Mouse (Mus musculus) embryo, embryonic 10 days (tissue): ENCODE measurements around the gene Hspa5.
"Not testable (repeated sequence)": the region's sequence is repeated elsewhere in the genome, so short reads cannot be mapped to it uniquely, and the experiment has no call there.

ENCODE experiments used
- DNase-seq: peaks from one replicate; pipeline ENCODE4 v3.0.0-alpha.2; 2015; ENCODE audit warnings: low spot score

The Hspa5 gene

GRCm38 (mm10) chr2:34770951-34771350, 819 bp upstream of the Hspa5 start:
- no peak for DNase-seq

- DNase-seq, result peak; percentile 56
Measured at GRCm38 (mm10) chr2:34772252-34773235, 774 bp downstream of the Hspa5 start.

GRCm38 (mm10) chr2:34773673-34774072, 1.9 kb downstream of the Hspa5 start:
- DNase-seq, result no peak

GRCm38 (mm10) chr2:34774493-34774892, 2.7 kb downstream of the Hspa5 start:
- no peak for DNase-seq

GRCm38 (mm10) chr2:34777237-34777868, 5.6 kb downstream of the Hspa5 start:
- DNase-seq, result no peak

GRCm38 (mm10) chr2:34783064-34784020, 11.6 kb downstream of the Hspa5 start:
- peak; percentile 25 for DNase-seq

GRCm38 (mm10) chr2:34784085-34784484, 12.3 kb downstream of the Hspa5 start:
- peak; percentile 59 for DNase-seq

GRCm38 (mm10) chr2:34790282-34790681, 18.5 kb downstream of the Hspa5 start:
- no peak for DNase-seq

- DNase-seq, result not testable (repeated sequence)
Measured at GRCm38 (mm10) chr2:34792543-34792942, 20.8 kb downstream of the Hspa5 start.

- no peak for DNase-seq
Measured at GRCm38 (mm10) chr2:34794511-34794910, 22.7 kb downstream of the Hspa5 start.

GRCm38 (mm10) chr2:34795426-34795825, 23.7 kb downstream of the Hspa5 start:
- no peak for DNase-seq

- peak; percentile 90 for DNase-seq
Measured at GRCm38 (mm10) chr2:34799357-34800256, 27.8 kb downstream of the Hspa5 start, which contains the start of gene Rabepk. Gene Rabepk (minus strand): TSS chr2:34799912.

- no peak for DNase-seq
Measured at GRCm38 (mm10) chr2:34800371-34800770, 28.6 kb downstream of the Hspa5 start.

- DNase-seq, result peak; percentile 100
Measured at GRCm38 (mm10) chr2:34801516-34802482, 30.0 kb downstream of the Hspa5 start.

- DNase-seq, result not testable (repeated sequence)
Measured at GRCm38 (mm10) chr2:34802565-34803245, 30.9 kb downstream of the Hspa5 start.

- no peak for DNase-seq
Measured at GRCm38 (mm10) chr2:34803746-34804145, 32.0 kb downstream of the Hspa5 start.

GRCm38 (mm10) chr2:34804172-34804571, 32.4 kb downstream of the Hspa5 start:
- DNase-seq, result no peak

GRCm38 (mm10) chr2:34804815-34805214, 33.0 kb downstream of the Hspa5 start:
- no peak for DNase-seq

- DNase-seq, result no peak
Measured at GRCm38 (mm10) chr2:34805364-34805950, 33.7 kb downstream of the Hspa5 start.
